Mouse (Mus musculus) hindbrain, embryonic 16.5 days (tissue): ENCODE measurements around the gene Tada1. TPM values are rescaled to one million over a fixed set of nuclear protein-coding genes. Genes with fewer than 3 reads are reported as not detected.

ENCODE experiments used
- ATAC-seq: fragments of 200-750 bp; cut with Nextera tagmentation; 2 replicates; pipeline ENCODE4 v1.8.0; 2017; ENCODE audit warnings: moderate TSS enrichment, moderate library complexity
- H3K27ac ChIP-seq: fragments of 300-500 bp; sonication (generic); 2 replicates; pipeline ENCODE4 v1.5.1; 2014; ENCODE audit warnings: low read depth, mild to moderate bottlenecking, control low read depth, low read length, moderate library complexity
- H3K27me3 ChIP-seq: fragments of 300-500 bp; sonication (generic); replicated peaks from 2 replicates; pipeline ENCODE4 v1.6.1; 2014; ENCODE audit warnings: low read length; ENCODE audit not compliant: control insufficient read depth, insufficient read depth
- H3K36me3 ChIP-seq: fragments of 300-500 bp; sonication (generic); 2 replicates; pipeline ENCODE4 v1.6.1; 2014; ENCODE audit warnings: mild to moderate bottlenecking, low read length, moderate library complexity, mixed read lengths; ENCODE audit not compliant: control insufficient read depth, insufficient read depth
- H3K4me1 ChIP-seq: fragments of 300-500 bp; sonication (generic); 2 replicates; pipeline ENCODE4 v1.6.1; 2014; ENCODE audit warnings: low read depth, low read length; ENCODE audit not compliant: control insufficient read depth, insufficient read depth
- H3K4me2 ChIP-seq: fragments of 300-500 bp; sonication (generic); 2 replicates; pipeline ENCODE4 v1.6.1; 2014; ENCODE audit warnings: mild to moderate bottlenecking, low read length, control low read depth, moderate library complexity
- H3K4me3 ChIP-seq: fragments of 300-500 bp; sonication (generic); 2 replicates; pipeline ENCODE4 v1.5.1; 2014; ENCODE audit warnings: mild to moderate bottlenecking, low read length, control low read depth, moderate library complexity
- H3K9ac ChIP-seq: fragments of 300-500 bp; sonication (generic); 2 replicates; pipeline ENCODE4 v1.6.1; 2014; ENCODE audit warnings: low read depth, mild to moderate bottlenecking, control low read depth, low read length, moderate library complexity
- H3K9me3 ChIP-seq: fragments of 300-500 bp; sonication (generic); 2 replicates; pipeline ENCODE4 v1.6.1; 2014; ENCODE audit warnings: mild to moderate bottlenecking, low read length, moderate library complexity; ENCODE audit not compliant: control insufficient read depth
- WGBS: fragments of 180-500 bp; shearing (Covaris S2); extraction: QIAGEN DNeasy Blood & Tissue Kit; methylation state at CpG from one replicate; pipeline ENCODE4 v1.1.7; 2014; 5-methylcytosine and 5-hydroxymethylcytosine counted together
- polyA plus RNA-seq: library from polyadenylated mRNA; unstranded; fragments of >200 nt; fragmentation: Nextera tagmentation; extraction: Ambion mirVana; gene quantifications from 2 replicates; pipeline ENCODE4 v1.2.1, GENCODE M21; 2015

Tada1 gene
- polyA plus RNA-seq, 1 experiment from 2014 or later, result 77.8 TPM

GRCm38 (mm10) chr1:166394770-166395169, 15.9 kb downstream of the Tada1 start:
- Histone ChIP-seq H3K9me3 (no peaks in the 10 kb centered on the region), H3K36me3 (peaks cover 50% of the 10 kb centered on the region), H3K27me3 (no peaks in the 10 kb centered on the region), H3K4me2 (no peak overlapping the region), H3K27ac (no peak overlapping the region), H3K9ac (no peak overlapping the region), H3K4me3 (no peak overlapping the region), H3K4me1 (no peaks in the 10 kb centered on the region)
- no peak for ATAC-seq
- 79% methylated on average over 4 of the region's 4 CpGs for WGBS

- H3K4me1 ChIP-seq, result no peaks in the 10 kb centered on the region
- H3K27me3 ChIP-seq, result no peaks in the 10 kb centered on the region
- H3K36me3 ChIP-seq, result peaks cover 49% of the 10 kb centered on the region
- no peak overlapping the region for H3K9ac ChIP-seq
- no peak for ATAC-seq
- 85% methylated on average over 5 of the region's 5 CpGs for WGBS
- H3K27ac ChIP-seq, result no peak overlapping the region
- H3K4me2 ChIP-seq, result no peak overlapping the region
- H3K4me3 ChIP-seq, result no peak overlapping the region
- H3K9me3 ChIP-seq, result no peaks in the 10 kb centered on the region
Measured at GRCm38 (mm10) chr1:166395661-166396060, 16.8 kb downstream of the Tada1 start.

- Histone ChIP-seq H3K9me3 (no peaks in the 10 kb centered on the region), H3K4me1 (no peaks in the 10 kb centered on the region), H3K27me3 (no peaks in the 10 kb centered on the region), H3K36me3 (peaks cover 49% of the 10 kb centered on the region), H3K4me3 (no peak overlapping the region), H3K27ac (no peak overlapping the region), H3K4me2 (no peak overlapping the region), H3K9ac (no peak overlapping the region)
- WGBS, result 95% methylated on average over 6 of the region's 6 CpGs
- ATAC-seq, result no peak
Measured at GRCm38 (mm10) chr1:166396381-166396780, 17.5 kb downstream of the Tada1 start.

- H3K4me1 ChIP-seq, result no peaks in the 10 kb centered on the region
Measured at GRCm38 (mm10) chr1:166401455-166401854, 22.6 kb downstream of the Tada1 start.

GRCm38 (mm10) chr1:166402003-166402402, 23.1 kb downstream of the Tada1 start:
- Histone ChIP-seq H3K9me3 (no peaks in the 10 kb centered on the region), H3K4me2 (no peak overlapping the region), H3K36me3 (peaks cover 46% of the 10 kb centered on the region), H3K9ac (no peak overlapping the region), H3K4me3 (no peak overlapping the region), H3K27ac (no peak overlapping the region), H3K27me3 (no peaks in the 10 kb centered on the region), H3K4me1 (0 out of 2 replicates have a peak, but pooled peaks cover under 1% of the 10 kb centered on the region)
- 54% methylated on average over 4 of the region's 4 CpGs for WGBS
- peak; percentile 43 for ATAC-seq

More at GRCm38 (mm10) chr1:166401455-166401854, 22.6 kb downstream of the Tada1 start:
- Histone ChIP-seq H3K9me3 (no peaks in the 10 kb centered on the region), H3K27ac (no peak overlapping the region), H3K9ac (no peak overlapping the region), H3K4me2 (no peak overlapping the region), H3K27me3 (no peaks in the 10 kb centered on the region), H3K4me3 (no peak overlapping the region), H3K36me3 (peaks cover 46% of the 10 kb centered on the region)
- peak; percentile 16; the same call in 1 of the 2 replicates for ATAC-seq

DNA sequence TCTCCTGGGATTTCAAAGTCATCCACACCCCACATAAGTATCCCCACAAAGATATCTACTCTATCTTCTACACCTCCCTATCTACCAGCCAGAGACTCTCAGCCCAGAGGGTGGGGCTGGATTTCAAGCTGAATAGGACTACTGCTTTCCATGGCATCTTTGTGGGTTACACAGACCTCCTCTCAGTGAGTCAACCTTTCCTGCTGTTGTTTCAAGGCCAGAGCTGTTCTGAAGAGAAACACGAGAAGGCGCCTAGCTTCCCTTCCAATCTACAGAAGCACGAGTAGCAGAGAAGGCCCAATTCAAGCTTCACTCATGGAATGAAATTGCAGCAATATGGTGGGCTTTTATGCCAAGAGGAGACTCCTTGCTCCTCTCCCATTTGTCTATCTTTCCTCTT, 24.9 kb downstream of the Tada1 start:
- H3K27ac ChIP-seq, result no peak overlapping the region
- peaks cover 34% of the 10 kb centered on the region for H3K36me3 ChIP-seq
- H3K9me3 ChIP-seq, result no peaks in the 10 kb centered on the region
- ATAC-seq, result no peak
- H3K27me3 ChIP-seq, result no peaks in the 10 kb centered on the region
- H3K4me2 ChIP-seq, result no peak overlapping the region
- H3K4me3 ChIP-seq, result no peak overlapping the region
- no peak overlapping the region for H3K9ac ChIP-seq
- peaks cover 12% of the 10 kb centered on the region for H3K4me1 ChIP-seq
- 94% methylated on average over 3 of the region's 3 CpGs for WGBS

DNA sequence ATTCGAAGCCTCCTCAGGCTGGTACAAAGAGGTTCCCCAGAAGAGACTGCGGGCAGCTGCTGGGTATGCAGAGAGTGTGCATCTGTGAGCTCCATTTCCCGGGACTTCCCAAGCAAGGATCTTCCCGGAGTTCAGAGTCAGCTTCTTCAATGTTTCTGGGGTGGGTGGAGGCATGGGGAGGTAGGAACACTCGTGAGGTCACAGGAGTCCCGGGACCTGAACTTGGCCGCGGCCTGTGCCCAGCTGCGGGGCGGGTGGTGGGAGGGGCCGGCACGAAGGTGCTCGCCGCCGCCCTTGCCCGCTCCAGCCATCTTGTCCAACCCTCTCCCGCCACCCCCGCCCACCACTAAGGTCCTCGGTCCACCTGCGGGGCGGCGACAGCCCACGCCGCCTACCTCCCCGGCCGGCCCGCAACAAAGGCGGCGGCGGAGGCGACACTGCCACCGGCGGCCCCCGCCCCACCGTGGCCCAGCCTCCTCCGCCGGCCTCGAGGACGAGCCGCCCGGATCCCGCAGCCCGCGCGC, 30.3 kb downstream of the Tada1 start:
- Histone ChIP-seq H3K9ac (peak overlapping the region; percentile 97), H3K9me3 (no peaks in the 10 kb centered on the region), H3K4me1 (peaks cover 12% of the 10 kb centered on the region), H3K27me3 (no peaks in the 10 kb centered on the region), H3K27ac (peak overlapping the region; percentile 89), H3K4me2 (peak overlapping the region; percentile 69), H3K36me3 (peaks cover 12% of the 10 kb centered on the region), H3K4me3 (peak overlapping the region; percentile 89)
- peak; percentile 86 for ATAC-seq
- WGBS, result under 1% methylated on average over 22 of the region's 45 CpGs

DNA sequence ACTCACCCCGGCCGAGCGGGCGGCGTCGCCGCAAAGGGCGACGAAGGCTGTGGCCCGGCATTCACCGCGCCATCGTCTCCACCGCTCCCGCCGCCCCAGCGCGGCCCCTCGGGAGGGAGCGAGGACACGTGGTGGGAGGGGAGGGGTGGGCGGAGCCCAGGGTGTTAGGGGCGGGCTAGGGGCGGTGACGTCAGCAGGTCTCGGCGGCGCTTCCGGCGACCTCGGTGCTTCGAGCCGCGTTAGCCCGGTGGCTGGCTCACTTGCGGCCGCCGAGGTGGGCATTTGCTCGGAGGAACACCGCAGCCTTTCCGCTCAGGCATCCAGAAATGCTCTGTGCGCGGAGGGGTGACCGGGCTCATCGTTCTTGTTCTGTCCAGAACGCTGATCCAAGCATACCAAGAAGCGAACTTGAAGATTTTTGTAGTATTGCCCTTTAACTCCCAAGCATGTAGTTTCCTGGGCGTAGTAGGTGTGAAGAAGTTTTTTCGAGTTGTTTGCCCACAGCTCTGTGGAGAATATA, 30.9 kb downstream of the Tada1 start, which contains the start of gene Pogk:
Gene Pogk (minus strand): TSS at position 163 of the 520 bp plus-strand sequence.
- Histone ChIP-seq H3K4me2 (peak within 1 kb of the TSS; percentile 69), H3K4me1 (peaks cover 12% of the 10 kb centered on the region), H3K27me3 (no peaks in the 10 kb centered on the region), H3K4me3 (peak within 1 kb of the TSS; percentile 89), H3K9me3 (no peaks in the 10 kb centered on the region), H3K27ac (peak within 1 kb of the TSS; percentile 89), H3K9ac (peak within 1 kb of the TSS; percentile 97), H3K36me3 (peaks cover 12% of the 10 kb centered on the region)
- 5% methylated on average over 35 of the region's 49 CpGs for WGBS
- ATAC-seq, result peak; percentile 95

DNA sequence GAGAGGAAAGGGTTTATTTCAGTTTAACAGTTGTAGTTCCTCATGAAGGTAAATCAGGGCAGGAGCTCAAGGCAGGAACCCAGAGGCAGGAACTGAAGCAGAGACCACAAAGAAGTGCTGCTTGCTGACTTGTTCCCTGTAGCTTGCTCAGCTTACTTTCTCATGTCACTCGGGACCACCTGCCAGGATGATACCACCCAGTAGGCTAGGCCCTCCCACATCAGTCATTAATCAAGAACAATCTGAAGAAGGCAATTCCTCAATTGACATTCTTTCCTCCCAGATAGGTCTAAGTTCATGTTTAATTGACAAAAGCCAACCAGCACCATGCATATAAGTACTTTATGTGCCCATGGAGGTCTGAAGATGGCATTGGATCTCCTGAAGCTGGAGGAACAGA, 32.6 kb downstream of the Tada1 start:
- Histone ChIP-seq H3K9ac (no peak overlapping the region), H3K27me3 (no peaks in the 10 kb centered on the region), H3K27ac (no peak overlapping the region), H3K4me1 (peaks cover 12% of the 10 kb centered on the region), H3K4me2 (no peak overlapping the region), H3K9me3 (no peaks in the 10 kb centered on the region), H3K36me3 (peaks cover 4% of the 10 kb centered on the region), H3K4me3 (no peak overlapping the region)
- 89% methylated on average over 1 of the region's 1 CpGs for WGBS
- ATAC-seq, result no peak
